Mouse (Mus musculus) heart, postnatal 0 days (tissue): Measurements from ENCODE around the gene Pfdn5.

Experiments
- CTCF ChIP-seq: IDR thresholded peaks from 2 replicates; pipeline ENCODE4 v1.5.1; 2016; ENCODE audit warnings: antibody characterized with exemption, control low read depth, low read depth
- EP300 ChIP-seq: IDR thresholded peaks from 2 replicates; pipeline ENCODE4 v1.6.1; 2016; ENCODE audit warnings: antibody characterized with exemption, low read depth

DNA sequence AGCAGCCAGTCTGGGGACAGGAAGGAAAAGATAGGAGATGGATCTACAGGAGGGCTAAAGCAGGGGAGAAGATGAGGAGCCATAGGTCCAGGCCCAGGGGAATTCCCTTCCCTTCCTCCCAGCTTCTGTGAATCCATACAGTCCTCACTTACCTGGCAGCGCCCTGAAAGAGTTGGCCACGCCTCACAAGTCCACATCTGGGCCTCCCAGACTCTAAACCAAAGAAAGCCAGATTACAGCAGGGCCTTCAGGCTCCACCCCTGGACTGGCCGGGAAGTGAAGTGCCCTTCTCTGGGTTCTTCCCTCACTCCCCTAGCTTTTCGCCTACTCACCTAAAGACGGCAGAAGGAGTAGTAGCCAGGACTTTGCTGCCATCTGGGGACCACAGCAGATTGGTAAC is 13.7 kb downstream of the Pfdn5 start:
- TF ChIP-seq CTCF, result no peak
- TF ChIP-seq EP300, result no peak
